Mouse (Mus musculus) limb, embryonic 15.5 days (tissue): ENCODE data around the gene Nucks1. TPM values are rescaled to one million over a fixed set of nuclear protein-coding genes. Genes with fewer than 3 reads are reported as not detected.
A peak's percentile ranks its signal among the peaks of the same experiment; 100 is the strongest.

Experiments used
- ATAC-seq: fragments of 200-750 bp; cut with Nextera tagmentation; 2 replicates; pipeline ENCODE4 v1.8.0; 2017; ENCODE audit warnings: low read depth, moderate TSS enrichment; ENCODE audit not compliant: insufficient number of reproducible peaks, low FRiP score, low TSS enrichment
- H3K27ac ChIP-seq: fragments of 300-500 bp; sonication (generic); 2 replicates; pipeline ENCODE4 v1.5.1; 2015; ENCODE audit warnings: moderate library complexity, mild to moderate bottlenecking, inconsistent platforms
- H3K27me3 ChIP-seq: fragments of 300-500 bp; sonication (generic); 2 replicates; pipeline ENCODE4 v1.6.1; 2015; ENCODE audit warnings: inconsistent platforms
- H3K36me3 ChIP-seq: fragments of 300-500 bp; sonication (generic); 2 replicates; pipeline ENCODE4 v1.6.1; 2015; ENCODE audit warnings: inconsistent platforms
- H3K4me1 ChIP-seq: fragments of 300-500 bp; sonication (generic); 2 replicates; pipeline ENCODE4 v1.6.1; 2015; ENCODE audit warnings: inconsistent platforms
- H3K4me2 ChIP-seq: fragments of 300-500 bp; sonication (generic); 2 replicates; pipeline ENCODE4 v1.6.1; 2015; ENCODE audit warnings: mild to moderate bottlenecking, inconsistent platforms
- H3K4me3 ChIP-seq: fragments of 300-500 bp; sonication (generic); 2 replicates; pipeline ENCODE4 v1.5.1; 2015; ENCODE audit warnings: mild to moderate bottlenecking, inconsistent platforms
- H3K9ac ChIP-seq: fragments of 300-500 bp; sonication (generic); 2 replicates; pipeline ENCODE4 v1.6.1; 2015; ENCODE audit warnings: inconsistent platforms
- H3K9me3 ChIP-seq: fragments of 300-500 bp; sonication (generic); 2 replicates; pipeline ENCODE4 v1.6.1; 2016; ENCODE audit warnings: inconsistent platforms
- WGBS: fragments of 180-500 bp; shearing (Covaris S2); methylation state at CpG from one replicate; pipeline ENCODE4 v1.1.7; 2015; 5-methylcytosine and 5-hydroxymethylcytosine counted together
- polyA plus RNA-seq: library from polyadenylated mRNA; unstranded; fragments of >200 nt; fragmentation: Nextera tagmentation; extraction: Ambion mirVana; gene quantifications from 2 replicates; pipeline ENCODE4 v1.2.1, GENCODE M21; 2015

The Nucks1 gene
- 57.1 and 68.4 TPM in 2 replicates for polyA plus RNA-seq

GRCm38 (mm10) chr1:131910001-131910648, at the start of gene Nucks1:
Gene Nucks1 (plus strand): TSS chr1:131910534.
- H3K27ac ChIP-seq = peak within 1 kb of the TSS; percentile 99
- 0 out of 2 replicates have a peak, but pooled peaks cover 3% of the 10 kb centered on the region for H3K36me3 ChIP-seq
- H3K4me2 ChIP-seq = peak within 1 kb of the TSS; percentile 58
- peak within 1 kb of the TSS; percentile 98 for H3K4me3 ChIP-seq
- peak within 1 kb of the TSS; percentile 99 for H3K9ac ChIP-seq
- WGBS = under 1% methylated on average over 35 of the region's 35 CpGs
- H3K9me3 ChIP-seq = no peaks in the 10 kb centered on the region
- H3K27me3 ChIP-seq = no peaks in the 10 kb centered on the region
- ATAC-seq = peak; percentile 99
- H3K4me1 ChIP-seq = peaks cover 8% of the 10 kb centered on the region

GRCm38 (mm10) chr1:131861811-131862210, 48.5 kb upstream of the Nucks1 start:
- no peaks in the 10 kb centered on the region for H3K27me3 ChIP-seq
- no peaks in the 10 kb centered on the region for H3K4me1 ChIP-seq
- H3K4me3 ChIP-seq = no peak overlapping the region
- H3K36me3 ChIP-seq = no peaks in the 10 kb centered on the region
- no peak overlapping the region for H3K4me2 ChIP-seq
- no peaks in the 10 kb centered on the region for H3K9me3 ChIP-seq
- no peak overlapping the region for H3K9ac ChIP-seq
- no peak overlapping the region for H3K27ac ChIP-seq
- WGBS = 78% methylated on average over 4 of the region's 4 CpGs
- ATAC-seq = no peak

- WGBS = 74% methylated on average over 5 of the region's 5 CpGs
- no peak overlapping the region for H3K9ac ChIP-seq
- no peak overlapping the region for H3K27ac ChIP-seq
- H3K4me3 ChIP-seq = no peak overlapping the region
- H3K9me3 ChIP-seq = no peaks in the 10 kb centered on the region
- H3K4me1 ChIP-seq = peaks cover 7% of the 10 kb centered on the region; the same call in 1 of the 2 replicates
- ATAC-seq = no peak
- no peak overlapping the region for H3K4me2 ChIP-seq
- no peaks in the 10 kb centered on the region for H3K27me3 ChIP-seq
- no peaks in the 10 kb centered on the region for H3K36me3 ChIP-seq
These were observed 44.7 kb upstream of the Nucks1 start for GRCm38 (mm10) chr1:131865596-131865995.

GRCm38 (mm10) chr1:131866304-131866999, 43.9 kb upstream of the Nucks1 start:
- 75% methylated on average over 6 of the region's 6 CpGs for WGBS
- no peaks in the 10 kb centered on the region for H3K36me3 ChIP-seq
- peaks cover 7% of the 10 kb centered on the region; the same call in 1 of the 2 replicates for H3K4me1 ChIP-seq
- H3K9me3 ChIP-seq = no peaks in the 10 kb centered on the region
- peak overlapping the region; percentile 66 for H3K4me3 ChIP-seq
- H3K27ac ChIP-seq = no peak overlapping the region
- ATAC-seq = no peak
- no peak overlapping the region for H3K4me2 ChIP-seq
- H3K27me3 ChIP-seq = no peaks in the 10 kb centered on the region
- H3K9ac ChIP-seq = no peak overlapping the region

- peak within 1 kb of the TSS; percentile 51 for H3K9ac ChIP-seq
- WGBS = 1% methylated on average over 46 of the region's 46 CpGs
- peak within 1 kb of the TSS; percentile 61; the same call in 1 of the 2 replicates for H3K27ac ChIP-seq
These were observed 43.0 kb upstream of the Nucks1 start, which contains the start of gene Rab29 for GRCm38 (mm10) chr1:131867093-131867945. Gene Rab29 (plus strand): TSS chr1:131867224.

GRCm38 (mm10) chr1:131867946-131868290, 42.4 kb upstream of the Nucks1 start:
- Histone ChIP-seq H3K9me3 (no peaks in the 10 kb centered on the region), H3K4me3 (peak overlapping the region; percentile 66), H3K4me2 (peak overlapping the region; percentile 81), H3K4me1 (peaks cover 7% of the 10 kb centered on the region; the same call in 1 of the 2 replicates), H3K9ac (peak overlapping the region; percentile 51), H3K27ac (no peak overlapping the region), H3K36me3 (0 out of 2 replicates have a peak, but pooled peaks cover 5% of the 10 kb centered on the region), H3K27me3 (no peaks in the 10 kb centered on the region)
- no peak for ATAC-seq
- 11% methylated on average over 10 of the region's 10 CpGs for WGBS

More at GRCm38 (mm10) chr1:131867093-131867945, 43.0 kb upstream of the Nucks1 start, which contains the start of gene Rab29:
- ATAC-seq = peak; percentile 95
- Histone ChIP-seq H3K4me1 (peaks cover 7% of the 10 kb centered on the region; the same call in 1 of the 2 replicates), H3K4me2 (peak within 1 kb of the TSS; percentile 81), H3K9me3 (no peaks in the 10 kb centered on the region), H3K27me3 (no peaks in the 10 kb centered on the region), H3K36me3 (0 out of 2 replicates have a peak, but pooled peaks cover 5% of the 10 kb centered on the region), H3K4me3 (peak within 1 kb of the TSS; percentile 66)

- Histone ChIP-seq H3K27ac (no peak overlapping the region), H3K4me3 (no peak overlapping the region), H3K9me3 (no peaks in the 10 kb centered on the region), H3K9ac (no peak overlapping the region), H3K4me2 (no peak overlapping the region), H3K4me1 (peaks cover 7% of the 10 kb centered on the region; the same call in 1 of the 2 replicates), H3K27me3 (no peaks in the 10 kb centered on the region), H3K36me3 (peaks cover 10% of the 10 kb centered on the region; the same call in 1 of the 2 replicates)
- 75% methylated on average over 2 of the region's 2 CpGs for WGBS
- ATAC-seq = no peak
These were observed 40.8 kb upstream of the Nucks1 start for GRCm38 (mm10) chr1:131869561-131869960.

GRCm38 (mm10) chr1:131872856-131873255, 37.5 kb upstream of the Nucks1 start:
- H3K4me2 ChIP-seq = no peak overlapping the region
- H3K36me3 ChIP-seq = peaks cover 10% of the 10 kb centered on the region; the same call in 1 of the 2 replicates
- H3K4me3 ChIP-seq = no peak overlapping the region
- H3K27ac ChIP-seq = no peak overlapping the region
- H3K4me1 ChIP-seq = peaks cover 3% of the 10 kb centered on the region; the same call in 1 of the 2 replicates
- no peaks in the 10 kb centered on the region for H3K9me3 ChIP-seq
- ATAC-seq = no peak
- WGBS = 67% methylated on average over 1 of the region's 1 CpGs
- no peak overlapping the region for H3K9ac ChIP-seq
- no peaks in the 10 kb centered on the region for H3K27me3 ChIP-seq

- Histone ChIP-seq H3K9ac (no peak overlapping the region), H3K4me3 (no peak overlapping the region), H3K4me2 (no peak overlapping the region), H3K36me3 (no peaks in the 10 kb centered on the region), H3K4me1 (no peaks in the 10 kb centered on the region), H3K9me3 (no peaks in the 10 kb centered on the region), H3K27ac (no peak overlapping the region), H3K27me3 (no peaks in the 10 kb centered on the region)
- ATAC-seq = no peak
- WGBS = 75% methylated on average over 2 of the region's 2 CpGs
These were observed 30.5 kb upstream of the Nucks1 start for GRCm38 (mm10) chr1:131879816-131880215.

- H3K36me3 ChIP-seq = no peaks in the 10 kb centered on the region
- H3K4me3 ChIP-seq = no peak overlapping the region
- no peaks in the 10 kb centered on the region for H3K9me3 ChIP-seq
- H3K9ac ChIP-seq = no peak overlapping the region
- no peaks in the 10 kb centered on the region for H3K4me1 ChIP-seq
- WGBS = 63% methylated on average over 2 of the region's 2 CpGs
- no peaks in the 10 kb centered on the region for H3K27me3 ChIP-seq
- no peak for ATAC-seq
- H3K4me2 ChIP-seq = no peak overlapping the region
- H3K27ac ChIP-seq = no peak overlapping the region
These were observed 27.5 kb upstream of the Nucks1 start for GRCm38 (mm10) chr1:131882787-131883186.

- 65% methylated on average over 2 of the region's 2 CpGs for WGBS
- H3K27me3 ChIP-seq = no peaks in the 10 kb centered on the region
These were observed 24.2 kb upstream of the Nucks1 start for GRCm38 (mm10) chr1:131886173-131886572.

More at GRCm38 (mm10) chr1:131886173-131886572, 24.2 kb upstream of the Nucks1 start:
- ATAC-seq = no peak
- Histone ChIP-seq H3K36me3 (no peaks in the 10 kb centered on the region), H3K4me1 (no peaks in the 10 kb centered on the region), H3K9me3 (no peaks in the 10 kb centered on the region), H3K27ac (no peak overlapping the region), H3K4me2 (no peak overlapping the region), H3K9ac (no peak overlapping the region), H3K4me3 (no peak overlapping the region)
